Mouse (Mus musculus) lung, embryonic 15.5 days (tissue): ENCODE measurements around the gene Ubox5. TPM values are rescaled to one million over a fixed set of nuclear protein-coding genes. Genes with fewer than 3 reads are reported as not detected.

ENCODE experiments used
- polyA plus RNA-seq: library from polyadenylated mRNA; unstranded; fragments of >200 nt; fragmentation: Nextera tagmentation; extraction: Ambion mirVana; gene quantifications from 2 replicates; pipeline ENCODE4 v1.2.1, GENCODE M21; 2015

Gene Ubox5
- polyA plus RNA-seq, 1 experiment from 2014 or later, result 10.4 TPM

Other genes starting within 250 kb of the Ubox5 start
- gene Cpxm1, start 232.5 kb downstream of the Ubox5 start, polyA plus RNA-seq, result 61.9 and 69.1 TPM in 2 replicates
- not detected in 2 replicates for gene Gm28372, start 224.8 kb downstream of the Ubox5 start, polyA plus RNA-seq
- not detected in 2 replicates for gene 1700020A23Rik, start 224.8 kb downstream of the Ubox5 start, polyA plus RNA-seq
- gene Tmem239, start 223.6 kb downstream of the Ubox5 start, polyA plus RNA-seq, result not detected in 2 replicates
- 80.5 and 88.4 TPM in 2 replicates for gene Vps16, start 205.7 kb downstream of the Ubox5 start, polyA plus RNA-seq
- gene Pced1a, start 205.3 kb downstream of the Ubox5 start, polyA plus RNA-seq, result 14.7 and 15.9 TPM in 2 replicates
- 72.9 and 80.7 TPM in 2 replicates for gene Ptpra, start 179.8 kb downstream of the Ubox5 start, polyA plus RNA-seq
- gene Mrps26, start 66.3 kb downstream of the Ubox5 start, polyA plus RNA-seq, result 79.7 and 83.1 TPM in 2 replicates
- gene Oxt, start 53.9 kb downstream of the Ubox5 start, polyA plus RNA-seq, result not detected in 2 replicates
- not detected in 2 replicates for gene Avp, start 47.5 kb downstream of the Ubox5 start, polyA plus RNA-seq
- 14.6 and 15.0 TPM in 2 replicates for gene Fastkd5, start within 50 bp of the Ubox5 start, polyA plus RNA-seq
- gene Lzts3, start 12.8 kb upstream of the Ubox5 start, polyA plus RNA-seq, result 2.9 and 3.2 TPM in 2 replicates
- gene Ddrgk1, start 34.6 kb upstream of the Ubox5 start, polyA plus RNA-seq, result 51.7 and 56.7 TPM in 2 replicates
- gene Itpa, start 37.6 kb upstream of the Ubox5 start, polyA plus RNA-seq, result 103 and 108 TPM in 2 replicates
- 0.70 and 0.73 TPM in 2 replicates for gene Slc4a11, start 67.5 kb upstream of the Ubox5 start, polyA plus RNA-seq